In the genomic region with DNA sequence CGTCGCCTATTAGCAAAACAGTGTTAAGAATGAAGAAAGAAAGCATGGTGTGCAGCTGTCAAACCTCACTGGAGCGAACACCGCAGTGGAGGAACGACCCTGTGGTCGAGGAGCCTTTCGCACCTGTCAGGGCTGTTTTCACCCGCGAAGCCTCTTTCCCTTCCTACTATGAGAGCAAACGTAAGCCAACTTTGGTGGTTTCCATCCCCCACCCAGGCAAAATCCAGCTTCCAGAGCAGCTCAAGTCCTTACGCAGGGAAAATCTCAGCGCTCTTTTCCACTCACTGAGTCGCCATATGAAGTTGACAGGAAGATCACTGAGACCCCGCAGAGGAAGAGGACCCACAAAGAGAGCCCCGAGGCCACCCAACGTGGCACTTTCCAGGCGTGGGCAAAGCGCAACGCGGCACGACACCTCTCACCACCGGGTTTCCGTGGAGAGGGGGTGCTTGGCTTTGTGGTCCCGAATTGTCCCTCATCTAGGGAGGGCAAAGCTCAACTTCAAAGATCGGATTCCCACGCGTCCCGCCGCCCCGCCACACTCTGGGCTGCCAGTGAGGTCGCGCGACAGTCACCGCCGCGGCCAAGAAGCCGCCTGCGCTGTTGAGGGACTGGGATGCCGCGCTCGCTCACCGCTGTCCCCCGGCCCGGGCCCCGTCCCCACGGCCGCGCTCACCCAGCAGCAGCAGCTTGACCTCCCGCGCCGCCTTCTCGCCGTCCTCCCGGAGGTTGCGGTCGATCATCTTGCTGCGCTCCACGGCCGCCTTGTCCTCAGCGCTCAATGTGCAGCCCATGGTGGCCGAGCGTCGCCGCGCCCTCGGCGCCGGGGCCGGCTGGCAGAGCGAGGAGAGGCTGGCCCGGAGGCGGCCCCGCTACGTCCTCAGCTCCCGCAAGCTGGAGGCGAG, we compare ENCODE assay signal across 8 mouse cellular contexts. TPM values are rescaled to one million over a fixed set of nuclear protein-coding genes. Genes with fewer than 3 reads are reported as not detected.
DNase-seq lines count a peak whose midpoint lies in the region; ATAC-seq lines count a peak whose summit lies in the region.

No protein-coding gene starts in this region.

- H3K9ac ChIP-seq in embryonic facial prominence, embryonic 11.5 days (replicated peaks; ENCODE audit: low read length): peak overlapping the region; percentile 78
- H3K9ac ChIP-seq in liver, embryonic 12.5 days: peak overlapping the region; percentile 50
- H3K9ac ChIP-seq in neural tube, embryonic 14.5 days (replicated peaks; ENCODE audit: low read depth, low read length): peak overlapping the region; percentile 89

- peak overlapping the region; percentile 93 for H3K4me2 ChIP-seq in embryonic facial prominence, embryonic 11.5 days (ENCODE audit: low read depth, low read length)
- H3K4me2 ChIP-seq in liver, embryonic 12.5 days: peak overlapping the region; percentile 78
- peak overlapping the region; percentile 83 for H3K4me2 ChIP-seq in neural tube, embryonic 14.5 days (ENCODE audit: low read depth, low read length)

- DNase-seq in thymus, postnatal 4 days: peak; percentile 30
- DNase-seq in thymus, postnatal 36 days: no peak
- DNase-seq in embryonic facial prominence, embryonic 11.5 days (ENCODE audit: low spot score): peak; percentile 53
- peak; percentile 11 for DNase-seq in heart, adult 8-10 months (ENCODE audit: low spot score)
- DNase-seq in kidney, adult 9 months: peak; percentile 53

- WGBS in embryonic facial prominence, embryonic 11.5 days: under 1% methylated on average over 70 of the region's 76 CpGs
- WGBS in liver, embryonic 12.5 days (ENCODE audit: insufficient replicate concordance): 1% methylated on average over 65 of the region's 76 CpGs
- WGBS in neural tube, embryonic 14.5 days: under 1% methylated on average over 59 of the region's 76 CpGs

- no peaks in the 10 kb centered on the region; the same call in 1 of the 2 replicates for H3K27me3 ChIP-seq in embryonic facial prominence, embryonic 11.5 days (ENCODE audit: control insufficient read depth, insufficient read depth, low read length)
- H3K27me3 ChIP-seq in liver, embryonic 12.5 days (replicated peaks): peaks cover 40% of the 10 kb centered on the region
- H3K27me3 ChIP-seq in neural tube, embryonic 14.5 days (ENCODE audit: control insufficient read depth, insufficient read depth, low read length): peaks cover 2% of the 10 kb centered on the region; the same call in 1 of the 2 replicates

- no peaks in the 10 kb centered on the region for H3K36me3 ChIP-seq in embryonic facial prominence, embryonic 11.5 days (replicated peaks; ENCODE audit: control insufficient read depth, insufficient read depth, low read depth, low read length)
- H3K36me3 ChIP-seq in liver, embryonic 12.5 days: no peaks in the 10 kb centered on the region
- H3K36me3 ChIP-seq in neural tube, embryonic 14.5 days (ENCODE audit: control insufficient read depth, insufficient read depth, low read length): no peaks in the 10 kb centered on the region

- no peaks in the 10 kb centered on the region for H3K4me1 ChIP-seq in embryonic facial prominence, embryonic 11.5 days (ENCODE audit: control insufficient read depth, insufficient read depth, low read length)
- 0 out of 2 replicates have a peak, but pooled peaks cover 8% of the 10 kb centered on the region for H3K4me1 ChIP-seq in liver, embryonic 12.5 days
- H3K4me1 ChIP-seq in neural tube, embryonic 14.5 days (ENCODE audit: control insufficient read depth, insufficient read depth, low read length): peaks cover 8% of the 10 kb centered on the region

- H3K27ac ChIP-seq in embryonic facial prominence, embryonic 11.5 days (replicated peaks; ENCODE audit: low read depth, low read length): no peak overlapping the region
- H3K27ac ChIP-seq in liver, embryonic 12.5 days: no peak overlapping the region
- H3K27ac ChIP-seq in neural tube, embryonic 14.5 days (ENCODE audit: low read depth, low read length): peak overlapping the region; percentile 83

- peak overlapping the region; percentile 74 for H3K4me3 ChIP-seq in embryonic facial prominence, embryonic 11.5 days (ENCODE audit: low read depth, low read length)
- H3K4me3 ChIP-seq in liver, embryonic 12.5 days: peak overlapping the region; percentile 60
- peak overlapping the region; percentile 82 for H3K4me3 ChIP-seq in neural tube, embryonic 14.5 days (ENCODE audit: low read depth, low read length)

- ATAC-seq in embryonic facial prominence, embryonic 11.5 days (replicated peaks; ENCODE audit: insufficient number of reproducible peaks, low FRiP score, low TSS enrichment, low read depth): peak; percentile 91
- peak; percentile 65 for ATAC-seq in liver, embryonic 12.5 days
- ATAC-seq in neural tube, embryonic 14.5 days (ENCODE audit: low read depth): peak; percentile 90
- ATAC-seq in activated CD4-positive, CD25-positive, alpha-beta regulatory T cell, adult 4 months: no peak

- H3K9me3 ChIP-seq in embryonic facial prominence, embryonic 11.5 days (replicated peaks; ENCODE audit: control insufficient read depth, low read length): no peaks in the 10 kb centered on the region
- no peaks in the 10 kb centered on the region for H3K9me3 ChIP-seq in liver, embryonic 12.5 days (replicated peaks)
- H3K9me3 ChIP-seq in neural tube, embryonic 14.5 days (ENCODE audit: control insufficient read depth, low read length): no peaks in the 10 kb centered on the region

RNA-seq across cellular contexts. Expression of gene Gnai1, which starts 0.5 kb away (rescaled TPM):
- polyA plus RNA-seq in embryonic facial prominence, embryonic 11.5 days (2014; fragmentation: Nextera tagmentation; extraction: Ambion mirVana): 19.9 TPM in 2 replicates
- 1 to 10 TPM; 3.9 to 5.1 (median 4.4) TPM for total RNA-seq in heart, adult 8-10 months (2022)
- 3.6 and 4.2 TPM in 2 replicates for polyA plus RNA-seq in liver, embryonic 12.5 days (2016; fragmentation: Nextera tagmentation; extraction: Ambion mirVana)
- 85.6 and 86.4 TPM in 2 replicates for polyA plus RNA-seq in neural tube, embryonic 14.5 days (2014; fragmentation: Nextera tagmentation; extraction: Ambion mirVana)
- not detected for polyA plus RNA-seq in activated CD4-positive, CD25-positive, alpha-beta regulatory T cell, adult 4 months (2017; shearing (Covaris generic))

Comparison
In these comparisons a context has a peak if more than half of its experiments do, and no peak if none do; other contexts are left out.
1. DNase-seq: peak in thymus, postnatal 4 days (single experiment), embryonic facial prominence, embryonic 11.5 days (single experiment), heart, adult 8-10 months (single experiment) and kidney, adult 9 months (single experiment); none in thymus, postnatal 36 days (0 of 2).
2. Peak in every context shown above with its lines, with median percentiles within 50 percentile points of each other: H3K4me2 ChIP-seq, H3K4me3 ChIP-seq and H3K9ac ChIP-seq.